Mouse (Mus musculus) gastrocnemius, postnatal 10 days (tissue): ENCODE measurements around the gene Stx11. TPM values are rescaled to one million over a fixed set of nuclear protein-coding genes. Genes with fewer than 3 reads are reported as not detected.

Source experiments
- DNase-seq: peaks from one replicate; pipeline ENCODE4 v3.0.0; 2021; ENCODE audit warnings: mixed read lengths
- total RNA-seq, 2 experiments: library from RNA; stranded (reverse); gene quantifications; 2 replicates each; pipeline ENCODE4 v1.2.3; 2021

The Stx11 gene
- total RNA-seq, 2 experiments from 2014 or later = 0.59 to 0.79 TPM

- no peak for DNase-seq
Measured at GRCm38 (mm10) chr10:12914203-12914602, 49.9 kb downstream of the Stx11 start.

DNA sequence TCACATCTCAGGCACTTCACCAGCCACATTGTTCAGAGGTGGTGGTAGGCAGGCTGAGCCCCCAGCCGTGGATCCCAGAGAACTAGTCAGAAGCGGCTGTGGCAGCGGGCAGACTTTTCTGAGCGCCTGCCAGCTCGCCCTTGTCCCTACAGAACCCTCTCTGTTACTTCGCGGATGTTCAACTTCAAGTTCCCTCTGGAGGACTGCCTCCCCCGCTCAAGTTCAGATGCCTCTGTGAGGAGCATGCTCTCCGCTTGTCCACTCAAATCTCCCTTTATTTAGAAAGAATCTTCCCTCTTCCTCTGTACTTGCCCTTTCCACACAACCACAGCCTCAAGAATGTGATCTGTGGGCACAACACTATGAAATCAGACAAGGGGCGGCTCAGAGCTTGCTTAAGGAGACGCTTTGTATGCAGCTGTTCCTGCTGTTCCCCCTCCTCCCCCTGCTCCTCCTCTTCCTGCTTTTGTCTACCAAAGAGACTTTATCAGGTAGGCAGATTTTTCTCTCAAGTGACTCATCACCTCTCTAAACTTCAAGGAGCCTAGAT lies 52.0 kb downstream of the Stx11 start:
- peak; percentile 27 for DNase-seq

DNA sequence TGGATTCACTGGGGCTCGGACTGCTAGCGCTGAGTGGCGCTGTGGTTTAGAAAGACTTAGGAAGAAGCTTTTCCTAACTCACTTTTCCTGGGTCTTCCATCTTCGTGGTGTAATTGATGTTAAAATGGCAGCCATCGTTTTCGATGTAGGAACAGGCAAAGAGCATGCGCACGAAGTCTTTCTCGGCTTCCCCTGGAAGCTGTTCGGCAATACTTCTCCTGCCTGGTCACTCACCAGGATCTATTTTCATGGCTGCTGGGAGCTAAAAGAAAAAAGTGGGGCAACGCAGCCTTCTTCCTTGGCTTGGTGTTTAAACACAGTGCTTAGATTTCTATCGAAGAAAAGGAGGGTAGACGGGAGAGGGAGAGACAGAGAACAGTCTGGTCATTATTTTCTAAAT lies 52.6 kb downstream of the Stx11 start:
- no peak for DNase-seq

DNA sequence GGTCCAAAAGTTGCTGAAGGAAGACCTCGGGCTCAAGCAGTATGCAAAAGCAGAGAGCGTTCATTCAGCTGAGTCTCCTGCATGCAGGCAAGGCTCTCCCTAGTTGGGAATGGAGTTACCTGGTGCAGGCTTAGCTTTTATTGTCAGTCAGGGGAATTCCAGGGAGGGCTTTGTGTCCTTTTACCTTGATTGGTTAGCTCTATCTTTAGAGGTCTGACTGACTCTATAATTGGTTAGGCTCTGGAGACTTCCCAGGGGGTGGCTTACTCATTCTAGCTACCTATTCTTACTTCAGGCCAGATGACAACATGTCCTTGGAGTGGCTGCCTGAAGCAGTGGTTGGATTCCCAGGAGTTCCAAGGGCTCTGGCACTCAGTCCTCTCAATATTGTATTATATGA lies 54.2 kb downstream of the Stx11 start:
- no peak for DNase-seq

DNA sequence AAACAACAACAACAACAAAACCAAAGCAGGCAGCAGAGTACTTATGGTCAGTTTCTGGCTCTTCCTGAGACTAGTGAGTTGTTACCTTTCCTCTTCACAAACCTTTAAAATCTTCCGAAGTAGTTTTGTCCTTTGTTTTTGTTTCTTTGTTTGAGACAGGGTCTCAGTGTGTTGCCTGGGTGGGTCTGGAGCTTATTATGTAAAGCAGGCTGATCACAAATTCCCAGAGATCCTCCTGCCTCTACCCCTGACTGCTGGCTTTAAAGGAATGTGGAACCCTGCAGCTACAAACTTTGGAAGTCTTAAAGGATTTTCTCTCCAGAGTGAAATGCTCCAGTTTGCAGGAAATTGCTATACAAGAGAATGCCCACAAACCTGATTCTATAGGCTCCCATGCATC lies 54.9 kb downstream of the Stx11 start:
- DNase-seq = no peak

DNA sequence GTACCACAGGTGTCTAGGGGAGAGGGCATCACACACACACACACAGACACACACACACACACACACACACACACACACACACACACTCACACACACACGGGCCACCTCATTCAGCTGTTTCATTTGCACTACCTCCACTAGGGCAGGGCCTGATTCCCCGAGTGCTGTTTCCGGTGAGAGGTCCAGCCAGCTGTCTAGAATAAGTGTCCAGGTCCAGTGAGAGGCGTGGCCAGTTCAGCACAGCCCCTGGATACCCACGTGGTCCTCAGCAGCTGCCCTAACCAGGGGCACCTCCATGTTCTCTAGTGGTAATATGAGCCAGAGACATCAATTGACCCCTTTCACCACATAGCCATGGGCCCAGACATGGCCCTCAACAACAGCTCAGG lies 60.0 kb downstream of the Stx11 start:
- DNase-seq = no peak

DNA sequence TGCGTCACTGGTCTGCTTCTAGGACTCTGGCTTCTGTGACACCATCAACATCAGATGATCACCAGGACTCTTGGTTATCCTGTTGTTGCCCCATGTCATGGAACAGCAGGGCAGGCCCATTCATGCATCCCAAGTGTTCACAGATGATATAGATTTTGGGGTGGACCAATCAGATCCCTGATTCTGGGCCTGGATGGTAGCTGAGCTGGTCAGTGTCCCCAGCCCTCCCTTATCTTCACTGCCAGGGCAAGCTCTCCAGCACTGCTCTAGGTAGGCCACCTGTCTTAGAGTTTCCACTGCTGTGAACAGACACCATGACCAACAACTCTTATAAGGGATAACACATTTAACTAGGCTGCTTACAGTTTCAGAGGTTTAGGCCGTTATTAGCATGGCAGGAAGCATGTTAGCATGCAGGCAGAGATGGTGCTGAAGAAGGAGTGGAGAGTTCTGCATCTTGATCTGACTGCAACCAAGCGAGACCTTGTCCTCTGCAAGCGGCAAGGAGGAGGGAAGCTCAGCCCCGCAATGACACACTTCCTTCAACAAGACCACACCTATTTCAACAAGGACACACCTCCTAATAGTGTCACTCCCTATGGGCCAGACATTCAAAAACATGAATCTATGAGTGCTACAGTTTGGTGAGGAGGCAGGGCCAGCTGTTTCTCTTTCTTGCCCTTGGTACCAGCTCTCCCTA lies 60.5 kb downstream of the Stx11 start:
- DNase-seq = no peak

GRCm38 (mm10) chr10:12899901-12900300 lies 64.2 kb downstream of the Stx11 start:
- DNase-seq = no peak

GRCm38 (mm10) chr10:12893339-12893738 lies 70.8 kb downstream of the Stx11 start:
- DNase-seq = no peak

DNA sequence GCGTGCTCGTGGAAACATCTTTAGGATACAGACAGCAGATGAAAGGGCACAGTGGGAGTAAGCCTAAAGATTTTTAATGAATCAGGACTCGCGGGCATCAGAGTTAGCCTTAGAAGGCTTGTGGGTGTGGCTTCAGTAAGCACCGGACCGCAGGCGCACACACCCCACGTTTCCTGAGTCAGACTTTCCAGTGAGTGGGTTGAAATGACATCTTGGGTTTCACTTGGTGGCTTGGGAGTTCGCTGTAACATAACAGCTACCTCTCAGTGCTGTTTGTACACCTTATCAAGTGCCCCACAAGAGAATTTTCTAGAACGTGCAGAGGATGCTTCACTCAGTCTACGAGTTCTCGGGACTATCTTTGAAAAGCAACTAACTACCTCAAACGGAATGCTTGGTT lies 75.7 kb downstream of the Stx11 start:
- no peak for DNase-seq

Other genes with a start within 250 kb of the Stx11 start
- 10 to 100 TPM; 60.0 to 71.8 TPM for gene Utrn, start 94.9 kb downstream of the Stx11 start, total RNA-seq
- gene Sf3b5, start 41.0 kb upstream of the Stx11 start, total RNA-seq = 1 to 10 TPM; 4.8 TPM
- 100 to 1,000 TPM; 121 to 155 TPM for gene Plagl1, start 96.2 kb upstream of the Stx11 start, total RNA-seq
- gene Zc2hc1b, start 213.7 kb upstream of the Stx11 start, total RNA-seq = not detected
- gene Ltv1, start 228.9 kb upstream of the Stx11 start, total RNA-seq = 10 to 100 TPM; 26.3 to 28.8 TPM